Mouse (Mus musculus) mouse trophoblast stem cell (cell line): Measurements from ENCODE around the gene Mef2d.

Experiments used
- in situ Hi-C, 2 experiments: fragments of 300-500 bp; cut with MseI, MboI; formaldehyde crosslinking; loops; 2 replicates in 1 of 2; 3 replicates in 1 of 2; pipeline ENCODE4 v1.15.1; 2025

The Mef2d gene

GRCm38 (mm10) chr3:88178986-88179385 is 36.8 kb downstream of the Mef2d start:
- in situ Hi-C loops: no loop called here

DNA sequence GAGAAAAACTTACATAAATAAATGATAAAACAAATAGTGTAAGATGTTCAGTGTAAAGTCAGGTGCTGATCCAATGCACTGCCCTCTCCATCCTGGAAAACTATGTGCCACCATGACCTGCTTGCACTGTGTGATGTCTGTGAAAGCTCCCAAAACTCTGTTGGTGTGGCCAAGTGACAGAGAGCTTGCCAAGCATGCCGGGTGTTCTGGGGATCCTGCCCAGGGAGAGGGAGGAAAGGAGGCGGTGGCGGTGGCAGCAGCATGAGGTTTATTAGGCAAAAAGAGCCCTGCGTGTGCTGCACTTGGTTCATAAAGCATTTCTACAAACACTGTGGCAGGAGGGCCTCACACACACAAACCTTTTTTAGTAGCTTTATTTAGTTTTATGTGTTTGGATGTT is 39.2 kb downstream of the Mef2d start:
- in situ Hi-C loops: no loop called here

DNA sequence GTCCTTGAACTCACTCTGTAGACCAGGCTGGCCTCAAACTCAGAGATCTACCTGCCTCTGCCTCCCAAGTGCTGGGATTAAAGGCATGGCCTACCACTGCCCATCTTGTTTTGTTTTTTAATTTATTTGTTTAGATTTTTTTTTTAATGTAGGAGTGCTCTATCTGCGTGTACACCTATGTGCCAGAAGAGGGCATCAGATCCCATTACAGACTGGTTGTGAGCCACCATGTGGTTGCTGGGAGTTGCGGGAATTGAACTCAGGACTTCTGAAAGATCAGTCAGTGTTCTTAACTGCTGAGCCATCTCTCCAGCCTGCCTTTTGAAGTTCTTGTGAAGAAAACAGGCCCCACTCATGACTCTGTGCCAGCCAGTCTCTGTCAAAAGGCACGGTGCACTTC is 44.3 kb downstream of the Mef2d start:
- in situ Hi-C loops: no loop called here

- in situ Hi-C loops: loop anchor here (5.0 kb wide), 1 partner anchor 36 kb away; no protein-coding TSS in a partner anchor
Observed at GRCm38 (mm10) chr3:88191146-88191545, 49.0 kb downstream of the Mef2d start.

DNA sequence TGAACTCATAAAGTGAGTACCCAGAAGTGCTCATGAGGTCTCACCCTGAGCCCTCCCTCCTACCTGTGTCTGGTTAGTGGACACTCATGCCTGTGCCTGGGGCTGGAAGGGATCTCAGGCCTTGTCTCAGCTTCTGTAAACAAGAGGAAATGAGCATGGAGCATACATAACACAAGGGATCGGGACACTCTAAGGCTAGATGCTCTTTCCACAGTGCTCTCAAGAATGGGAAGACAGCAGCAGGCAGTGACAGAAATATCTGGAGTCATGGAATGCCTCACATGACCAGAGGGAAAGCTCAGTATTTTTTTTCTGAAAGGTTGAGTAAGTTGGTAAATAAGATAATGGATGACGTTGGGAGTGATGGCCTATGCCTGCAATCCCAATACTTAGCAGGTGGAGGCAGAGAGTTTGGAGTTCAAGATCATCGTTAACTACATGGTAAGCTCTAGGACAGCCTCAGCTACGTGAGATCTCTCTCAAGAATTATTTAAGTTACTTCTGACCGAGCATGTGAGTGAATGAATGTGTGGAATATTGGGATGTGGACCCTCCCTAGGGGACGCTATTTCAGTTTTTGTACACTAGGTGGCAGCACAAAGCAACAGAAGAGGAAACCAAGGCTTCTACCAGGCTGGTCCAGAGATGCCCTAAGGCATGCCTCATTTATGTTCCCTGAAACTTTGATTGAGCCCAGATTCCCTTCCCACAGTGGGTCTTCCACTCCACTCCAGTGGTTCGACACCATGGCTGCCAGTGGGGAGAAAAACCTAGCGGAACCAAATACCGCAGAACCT is 49.8 kb downstream of the Mef2d start:
- in situ Hi-C loops: loop anchor here (5.0 kb wide), 1 partner anchor 35 kb away; no protein-coding TSS in a partner anchor

DNA sequence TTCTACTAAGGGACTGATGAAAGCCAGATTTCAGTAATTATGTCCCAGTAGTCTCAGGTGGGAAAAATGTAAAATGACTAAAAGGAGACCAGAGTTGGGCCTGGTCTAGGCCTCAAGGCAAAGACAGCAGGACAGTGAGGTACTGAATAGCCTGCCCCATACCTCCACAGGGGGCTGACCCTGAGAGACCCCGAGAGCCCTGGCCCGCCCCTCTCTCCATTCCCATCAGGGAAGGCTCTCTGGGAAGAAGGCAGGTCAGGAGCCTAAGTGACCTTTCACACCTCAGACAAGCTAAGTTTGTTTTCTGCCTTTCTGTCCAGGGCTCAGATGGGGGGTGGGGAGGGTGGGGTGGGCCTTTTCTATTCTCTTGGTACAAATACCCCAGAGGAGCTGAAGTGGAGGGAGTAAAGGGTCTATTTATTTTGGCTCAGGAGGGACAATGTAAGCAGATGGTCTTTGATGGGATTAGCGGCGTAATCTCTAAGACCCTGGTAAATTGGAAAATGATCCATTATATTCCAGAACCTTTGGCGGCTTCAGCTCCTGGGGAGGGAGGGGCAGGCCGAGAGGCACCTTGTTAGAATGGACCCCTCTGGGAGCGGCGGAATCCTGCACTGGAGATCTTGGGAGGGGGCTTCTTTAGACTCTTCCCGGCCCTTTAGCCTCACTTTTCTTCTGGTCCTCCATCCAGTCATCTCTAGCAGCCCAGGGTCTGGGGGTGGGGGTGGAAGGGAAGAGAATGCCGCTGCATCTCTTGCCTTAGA is 55.8 kb downstream of the Mef2d start:
- in situ Hi-C loops: no loop called here

DNA sequence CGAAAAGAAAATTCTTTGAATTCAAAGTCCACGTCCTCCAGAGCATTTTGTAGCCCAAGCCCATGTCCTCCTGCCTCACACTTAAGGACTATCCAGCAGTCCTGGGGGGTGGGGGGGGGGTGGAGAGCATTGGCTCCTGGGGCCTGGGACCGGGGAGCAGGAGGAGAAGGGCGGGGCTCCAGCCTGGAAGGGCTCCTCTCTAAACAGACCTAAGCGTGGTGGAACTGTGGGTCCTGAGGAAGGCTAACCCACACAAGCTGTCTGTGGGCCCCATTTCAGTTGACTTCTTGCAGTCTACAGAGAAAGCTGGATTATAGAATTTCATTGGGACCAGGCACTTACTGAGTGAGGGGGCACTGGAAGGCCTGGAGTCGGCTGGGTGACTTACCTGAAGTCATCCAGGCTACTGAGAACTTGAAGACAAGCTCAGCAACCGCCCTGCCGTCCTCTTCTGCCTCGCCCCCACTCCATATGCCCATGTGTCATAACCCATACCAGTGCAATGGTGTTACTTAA is 56.4 kb downstream of the Mef2d start:
- in situ Hi-C loops: no loop called here

DNA sequence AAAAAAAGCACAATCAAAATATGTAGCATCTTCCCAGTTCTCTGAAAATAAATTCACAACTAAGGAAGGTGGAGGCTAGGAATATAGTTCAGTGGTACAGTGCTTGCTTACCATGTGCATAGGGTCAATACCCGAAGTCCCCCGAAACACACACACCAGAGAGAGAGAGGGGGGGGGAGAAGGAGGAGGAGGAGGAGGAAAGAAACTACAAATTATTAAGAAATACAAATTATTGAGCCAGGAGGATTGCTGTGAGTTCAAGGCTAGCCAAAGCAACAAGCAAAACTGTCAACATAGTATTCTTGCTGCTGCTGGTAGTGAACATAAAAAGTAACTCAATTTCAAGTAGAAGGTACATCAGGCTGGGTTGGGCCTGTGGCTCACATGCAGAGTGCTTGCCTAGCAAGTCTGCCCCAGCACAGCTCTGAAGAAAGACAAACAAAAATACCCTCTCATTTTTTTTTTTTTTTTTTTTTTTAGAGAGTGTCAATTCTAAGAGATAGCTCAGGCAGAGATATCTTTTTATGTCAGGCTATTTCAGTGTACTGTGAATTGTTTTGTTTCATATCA is 57.5 kb downstream of the Mef2d start:
- in situ Hi-C loops: no loop called here

DNA sequence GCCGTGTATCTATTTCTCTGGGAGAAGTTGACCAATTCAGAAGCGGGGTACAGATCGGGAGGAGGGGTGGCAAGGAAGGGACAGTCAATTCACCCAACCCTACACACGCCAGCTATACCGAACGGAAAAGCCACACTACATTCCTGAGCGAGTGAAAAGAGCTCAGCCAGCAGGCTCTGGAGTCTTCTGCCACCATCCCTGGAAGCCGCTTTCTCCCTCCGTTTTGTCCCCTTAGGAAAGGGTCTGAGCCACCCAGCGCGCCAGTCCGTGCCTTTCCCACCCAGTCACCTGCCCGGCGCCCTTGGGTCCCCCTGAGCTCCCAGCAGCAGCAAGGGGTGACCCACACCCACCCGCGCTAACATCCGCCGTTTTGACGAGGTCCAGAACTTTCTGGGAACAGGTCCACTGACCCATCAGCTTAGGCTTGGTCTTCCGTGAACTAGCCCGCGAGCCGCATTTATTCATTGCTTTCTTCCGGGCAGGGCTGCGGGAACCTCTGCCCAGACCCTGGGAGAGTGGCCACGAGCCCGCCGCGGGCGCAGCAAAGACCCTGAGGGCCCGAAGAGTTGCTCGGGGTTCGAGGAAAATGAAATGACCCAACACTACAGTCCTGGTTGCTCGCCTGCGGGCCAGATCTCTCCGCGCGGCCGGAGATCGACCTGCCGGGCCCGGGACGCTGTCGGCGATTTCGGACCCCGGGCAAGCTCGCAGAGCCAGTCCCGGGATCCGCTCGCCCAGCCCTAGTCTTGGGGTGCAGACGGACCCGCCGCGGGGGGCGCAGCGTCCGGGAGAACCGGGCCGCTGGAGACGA is 58.2 kb downstream of the Mef2d start:
- in situ Hi-C loops: no loop called here

DNA sequence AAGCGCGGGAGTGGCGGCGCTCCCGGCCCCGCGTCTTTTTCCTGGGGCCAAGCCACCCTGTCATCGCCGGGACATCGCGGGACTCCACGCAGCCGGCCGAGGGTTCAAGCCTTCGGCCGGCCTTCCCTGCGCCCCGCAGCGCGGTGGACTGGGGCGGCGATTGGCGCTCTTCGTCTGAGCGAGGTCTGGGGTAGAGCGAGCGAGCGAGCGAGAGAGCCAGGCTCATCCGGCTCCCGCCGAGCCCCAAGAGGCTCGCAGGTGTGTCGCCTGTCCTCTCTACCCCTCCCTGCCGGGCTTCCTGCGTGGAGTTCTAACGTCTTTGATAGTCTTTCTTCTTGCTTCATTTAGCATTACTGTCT is 58.8 kb downstream of the Mef2d start:
- in situ Hi-C loops: no loop called here

GRCm38 (mm10) chr3:88201640-88202039 is 59.5 kb downstream of the Mef2d start:
- in situ Hi-C loops: no loop called here

- in situ Hi-C loops: no loop called here
Observed at GRCm38 (mm10) chr3:88202986-88203385, 60.8 kb downstream of the Mef2d start.

DNA sequence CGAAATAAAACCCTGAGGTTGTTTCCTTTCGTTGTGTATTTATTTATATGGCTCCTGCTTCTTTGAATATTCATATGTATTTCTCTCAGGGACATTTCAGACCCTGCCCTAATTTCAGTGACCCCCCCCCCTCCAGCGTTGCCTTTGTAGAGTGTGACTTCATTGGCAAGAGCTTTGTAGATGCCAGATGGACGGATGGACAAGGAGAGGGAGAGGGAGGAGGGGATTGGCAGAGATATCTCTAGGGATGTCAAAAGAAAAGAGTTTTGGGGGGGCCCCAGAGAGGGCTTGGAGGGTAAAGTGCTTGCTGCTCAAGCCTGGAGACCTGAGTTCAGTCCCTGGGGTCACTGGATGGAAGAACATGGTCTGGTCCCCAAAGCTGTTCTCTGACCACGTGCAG is 61.3 kb downstream of the Mef2d start:
- in situ Hi-C loops: no loop called here

DNA sequence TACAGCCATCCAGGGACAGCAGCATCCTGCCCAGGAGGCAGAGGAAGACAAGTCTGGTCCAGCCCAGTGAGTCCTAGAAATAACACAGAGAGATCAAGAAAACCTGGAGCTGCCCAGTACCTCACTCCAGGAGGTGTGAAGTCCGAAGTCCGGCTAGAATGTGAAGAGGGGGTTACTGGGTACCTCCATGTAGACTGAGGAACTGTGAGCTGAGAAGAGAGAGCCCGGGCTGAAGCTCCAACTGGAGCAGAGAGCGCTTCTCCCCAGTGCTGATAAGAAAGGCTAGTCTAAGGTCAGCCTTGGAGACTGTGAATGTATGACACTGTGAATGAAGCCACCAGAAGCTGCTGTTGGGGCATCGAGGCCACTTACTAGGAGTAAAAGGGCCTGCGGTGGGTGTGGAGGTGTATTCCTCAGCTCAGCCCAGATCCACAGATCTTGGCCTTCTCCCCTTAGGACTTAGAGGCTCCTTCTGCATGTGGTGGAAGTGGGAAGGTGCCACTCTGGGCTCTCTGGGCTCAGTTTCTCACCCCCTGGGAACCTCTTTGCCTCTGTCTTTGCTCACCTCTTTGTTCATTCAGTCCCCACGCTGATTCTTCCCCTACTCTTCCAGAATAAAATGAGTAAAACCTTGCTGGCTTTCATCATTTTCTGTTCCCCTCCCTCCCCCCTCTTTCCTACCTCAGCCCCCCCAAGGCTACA is 62.0 kb downstream of the Mef2d start:
- in situ Hi-C loops: no loop called here

- in situ Hi-C loops: no loop called here
Observed at GRCm38 (mm10) chr3:88204751-88205150, 62.6 kb downstream of the Mef2d start.

DNA sequence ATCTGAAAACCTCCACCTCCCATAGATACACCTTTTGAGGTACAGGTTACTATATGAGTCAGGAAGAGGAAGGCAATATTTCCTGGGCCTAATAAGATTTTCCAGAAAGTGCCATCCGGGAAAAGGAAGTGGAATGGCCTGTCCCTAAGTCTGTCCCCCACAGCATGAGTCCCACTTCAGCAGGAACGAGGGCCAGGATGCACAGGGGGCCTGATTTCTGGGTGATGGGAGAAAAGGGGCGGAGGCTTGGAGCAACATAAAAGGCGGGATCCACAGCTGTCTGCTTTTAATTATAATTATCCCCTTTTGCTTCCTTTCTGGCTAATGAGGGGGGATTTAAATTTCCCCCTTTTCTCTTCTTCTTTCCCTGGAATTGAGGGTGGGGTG is 63.0 kb downstream of the Mef2d start:
- in situ Hi-C loops: no loop called here

GRCm38 (mm10) chr3:88205563-88206491 is 63.7 kb downstream of the Mef2d start:
- in situ Hi-C loops: no loop called here

- in situ Hi-C loops: no loop called here
Observed at GRCm38 (mm10) chr3:88206500-88206899, 64.3 kb downstream of the Mef2d start.

- in situ Hi-C loops: no loop called here
Observed at GRCm38 (mm10) chr3:88206901-88207371, 64.8 kb downstream of the Mef2d start.
